Mouse (Mus musculus) lung, embryonic 14.5 days (tissue): ENCODE results near the gene Man2a2. TPM values are rescaled to one million over a fixed set of nuclear protein-coding genes. Genes with fewer than 3 reads are reported as not detected.

Experiments
- ATAC-seq: fragments of 200-750 bp; cut with Nextera tagmentation; 2 replicates; pipeline ENCODE4 v1.8.0; 2017; ENCODE audit warnings: mild to moderate bottlenecking, moderate TSS enrichment, moderate library complexity; ENCODE audit not compliant: insufficient read depth
- DNase-seq: peaks from one replicate; pipeline ENCODE4 v3.0.0-alpha.2; 2015
- H3K27ac ChIP-seq: fragments of 300-500 bp; sonication (generic); 2 replicates; pipeline ENCODE4 v1.5.1; 2014; ENCODE audit warnings: low read depth, mild to moderate bottlenecking, moderate library complexity
- H3K27me3 ChIP-seq: fragments of 300-500 bp; sonication (generic); 2 replicates; pipeline ENCODE4 v1.6.1; 2014; ENCODE audit warnings: low read length, control low read depth; ENCODE audit not compliant: insufficient read depth
- H3K36me3 ChIP-seq: fragments of 300-500 bp; sonication (generic); 2 replicates; pipeline ENCODE4 v1.6.1; 2014; ENCODE audit warnings: control low read depth; ENCODE audit not compliant: insufficient read depth
- H3K4me1 ChIP-seq: fragments of 300-500 bp; sonication (generic); 2 replicates; pipeline ENCODE4 v1.6.1; 2014; ENCODE audit warnings: antibody characterized with exemption, control low read depth; ENCODE audit not compliant: insufficient read depth
- H3K4me2 ChIP-seq: fragments of 300-500 bp; sonication (generic); 2 replicates; pipeline ENCODE4 v1.6.1; 2014; ENCODE audit warnings: mild to moderate bottlenecking
- H3K4me3 ChIP-seq: fragments of 300-500 bp; sonication (generic); 2 replicates; pipeline ENCODE4 v1.5.1; 2014; ENCODE audit warnings: low read depth, low read length
- H3K9ac ChIP-seq: fragments of 300-500 bp; sonication (generic); 2 replicates; pipeline ENCODE4 v1.6.1; 2014
- H3K9me3 ChIP-seq: fragments of 300-500 bp; sonication (generic); 2 replicates; pipeline ENCODE4 v1.6.1; 2016; ENCODE audit warnings: low read depth, low read length, control low read depth
- CTCF ChIP-seq: IDR thresholded peaks from 2 replicates; pipeline ENCODE4 v1.5.1; 2016; ENCODE audit warnings: antibody characterized with exemption, low read depth
- WGBS: fragments of 180-500 bp; shearing (Covaris S2); extraction: QIAGEN DNeasy Blood & Tissue Kit; methylation state at CpG from one replicate; pipeline ENCODE4 v1.1.7; 2014; 5-methylcytosine and 5-hydroxymethylcytosine counted together
- polyA plus RNA-seq: library from polyadenylated mRNA; unstranded; fragments of >200 nt; fragmentation: Nextera tagmentation; extraction: Ambion mirVana; gene quantifications from 2 replicates; pipeline ENCODE4 v1.2.1, GENCODE M21; 2014

Man2a2 gene
- polyA plus RNA-seq: 20.1 and 23.9 TPM in 2 replicates

DNA sequence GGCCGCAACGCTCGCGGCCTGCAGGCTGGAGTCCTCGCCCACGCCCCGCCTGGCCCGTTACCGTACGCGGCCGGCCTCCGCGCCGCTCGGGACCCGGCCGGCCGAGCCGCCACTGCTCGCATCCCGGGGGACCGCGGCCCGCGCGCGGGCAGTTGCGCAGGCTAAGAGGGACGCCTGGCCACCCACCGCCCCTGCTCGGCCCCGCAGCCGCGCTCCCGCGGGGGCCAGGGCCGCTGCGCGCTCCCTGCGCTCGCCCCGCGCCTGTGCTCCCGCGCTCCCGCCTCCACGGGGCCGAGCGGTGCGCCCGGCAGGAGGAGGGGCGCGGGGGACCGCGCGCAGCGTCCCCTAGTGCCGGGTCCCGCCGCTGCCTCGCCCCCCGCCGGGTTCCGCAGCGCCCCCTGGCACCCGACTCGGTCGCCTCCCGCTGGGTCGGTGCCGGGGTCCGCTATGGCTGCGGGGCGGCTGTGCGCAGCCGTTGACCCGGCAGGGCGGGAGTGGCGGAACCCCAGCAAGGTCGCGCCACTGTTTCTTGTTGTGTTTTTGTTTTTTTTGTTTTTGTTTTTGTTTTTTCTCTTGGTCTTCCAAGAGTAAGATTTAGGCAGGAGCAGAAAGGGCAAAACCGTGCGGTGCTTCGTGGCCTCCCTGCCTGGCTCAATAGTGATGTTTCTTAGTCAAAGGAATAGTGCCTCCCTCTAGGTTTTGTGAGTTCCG is at the start of gene Man2a2:
Gene Man2a2, minus strand, starts transcription at position 335 of the 711 bp plus-strand sequence.
- DNase-seq (peak; percentile 88), ATAC-seq (peak; percentile 75)
- H3K36me3 ChIP-seq: peaks cover 24% of the 10 kb centered on the region
- no peaks in the 10 kb centered on the region for H3K27me3 ChIP-seq
- H3K9me3 ChIP-seq: no peaks in the 10 kb centered on the region
- H3K4me1 ChIP-seq: peaks cover 5% of the 10 kb centered on the region; the same call in 1 of the 2 replicates
- peak within 1 kb of the TSS; percentile 78 for H3K9ac ChIP-seq
- peak within 1 kb of the TSS; percentile 78 for H3K27ac ChIP-seq
- under 1% methylated on average over 84 of the region's 86 CpGs for WGBS
- peak within 1 kb of the TSS; percentile 88 for H3K4me3 ChIP-seq
- peak within 1 kb of the TSS; percentile 75 for H3K4me2 ChIP-seq
- TF ChIP-seq CTCF: peak; percentile 26

DNA sequence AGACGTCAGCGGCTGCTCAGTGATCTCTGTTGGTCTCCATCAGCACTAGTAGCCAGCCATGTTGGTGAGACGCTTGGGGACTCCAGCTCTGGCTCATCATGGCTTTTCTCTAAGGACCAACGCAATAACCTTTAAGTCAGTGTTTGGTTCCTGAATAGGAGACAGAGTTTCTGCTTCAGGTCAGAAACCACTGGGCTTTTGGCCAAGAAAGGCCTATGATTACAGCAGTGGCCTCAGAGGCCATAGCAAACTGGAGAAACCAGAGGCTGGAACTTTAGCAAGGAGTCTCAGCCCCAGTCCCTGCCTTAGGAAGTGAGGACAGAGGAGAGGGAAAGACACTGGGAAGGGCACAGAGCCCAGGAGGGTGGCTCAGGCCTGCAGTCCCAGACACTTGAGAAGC is 49.4 kb upstream of the Man2a2 start:
- Histone ChIP-seq H3K4me3 (no peak overlapping the region), H3K4me2 (no peak overlapping the region), H3K9me3 (0 out of 2 replicates have a peak, but pooled peaks cover 4% of the 10 kb centered on the region), H3K9ac (no peak overlapping the region), H3K27me3 (no peaks in the 10 kb centered on the region), H3K27ac (no peak overlapping the region), H3K4me1 (peaks cover 3% of the 10 kb centered on the region; the same call in 1 of the 2 replicates), H3K36me3 (no peaks in the 10 kb centered on the region)
- TF ChIP-seq CTCF: no peak
- ATAC-seq (no peak), DNase-seq (no peak)
- WGBS: 82% methylated on average over 4 of the region's 4 CpGs

DNA sequence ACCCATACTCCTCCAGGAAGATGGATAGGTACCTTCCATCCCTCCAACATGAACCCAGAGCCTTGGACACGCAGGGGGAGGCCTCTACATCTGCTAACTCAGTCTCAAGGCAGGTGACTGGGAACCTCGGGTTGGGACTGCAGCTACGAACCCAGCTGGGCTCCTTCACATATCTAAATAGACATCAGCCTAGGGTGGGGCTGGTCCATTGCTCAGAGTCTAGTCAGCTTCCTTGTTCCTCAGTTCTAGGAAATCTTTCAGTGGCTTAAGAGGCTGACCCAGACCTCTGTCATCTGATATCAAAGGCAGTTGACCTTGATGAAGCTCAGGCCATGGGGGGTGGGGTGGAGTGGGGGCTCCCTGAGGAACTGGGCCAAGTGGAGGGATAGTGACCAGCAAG is 48.1 kb upstream of the Man2a2 start:
- WGBS: 32% methylated on average over 3 of the region's 3 CpGs
- Histone ChIP-seq H3K4me3 (no peak overlapping the region), H3K4me1 (peaks cover 3% of the 10 kb centered on the region; the same call in 1 of the 2 replicates), H3K27ac (no peak overlapping the region), H3K36me3 (no peaks in the 10 kb centered on the region), H3K9me3 (no peaks in the 10 kb centered on the region), H3K27me3 (no peaks in the 10 kb centered on the region), H3K9ac (no peak overlapping the region), H3K4me2 (no peak overlapping the region)
- no peak for TF ChIP-seq CTCF
- no peak for DNase-seq
- no peak for ATAC-seq

DNA sequence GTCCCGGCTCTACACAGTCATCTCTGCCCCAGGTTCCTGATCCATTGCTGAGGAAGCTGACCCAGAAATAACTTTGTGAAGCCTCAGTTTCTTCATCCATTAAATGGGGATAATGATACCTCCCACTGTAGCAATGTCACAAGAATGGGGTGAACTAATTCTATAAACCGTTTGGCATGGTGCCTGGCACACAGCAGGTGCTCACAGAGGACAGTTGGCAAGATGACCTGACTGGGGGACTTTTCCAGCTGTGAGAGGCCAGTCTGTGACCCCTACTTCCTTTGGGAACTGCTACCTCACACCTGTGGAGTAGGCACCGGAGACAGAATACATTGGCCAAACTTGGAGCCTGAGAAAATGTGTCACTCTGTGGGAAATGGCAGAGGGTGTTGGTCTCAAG is 46.9 kb upstream of the Man2a2 start:
- DNase-seq (no peak), ATAC-seq (no peak)
- Histone ChIP-seq H3K4me3 (no peak overlapping the region), H3K36me3 (no peaks in the 10 kb centered on the region), H3K27ac (no peak overlapping the region), H3K27me3 (no peaks in the 10 kb centered on the region), H3K9me3 (no peaks in the 10 kb centered on the region), H3K4me1 (peaks cover 1% of the 10 kb centered on the region; the same call in 1 of the 2 replicates), H3K4me2 (no peak overlapping the region), H3K9ac (no peak overlapping the region)
- 76% methylated on average over 3 of the region's 3 CpGs for WGBS
- no peak for TF ChIP-seq CTCF

DNA sequence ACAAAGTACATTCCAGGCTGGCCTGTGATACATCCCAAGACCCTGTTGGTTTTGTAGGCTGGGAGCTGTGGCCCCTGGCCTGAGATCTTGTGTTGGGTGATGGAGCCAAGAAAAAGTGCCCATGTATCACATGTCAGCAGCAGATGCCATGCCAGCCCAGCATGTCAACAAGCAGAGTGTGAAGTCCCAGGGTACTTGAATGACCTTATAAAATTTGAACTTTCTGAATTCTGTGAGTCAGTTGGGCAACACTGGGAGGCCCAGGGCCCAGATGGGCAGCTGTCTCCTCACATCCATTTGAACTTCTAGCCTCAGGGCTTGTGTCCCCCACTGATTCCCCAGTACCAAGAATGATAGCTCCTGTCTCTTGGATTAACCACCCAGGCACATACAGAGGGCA is 46.4 kb upstream of the Man2a2 start:
- TF ChIP-seq CTCF: no peak
- no peak for ATAC-seq
- no peak overlapping the region for H3K9ac ChIP-seq

DNA sequence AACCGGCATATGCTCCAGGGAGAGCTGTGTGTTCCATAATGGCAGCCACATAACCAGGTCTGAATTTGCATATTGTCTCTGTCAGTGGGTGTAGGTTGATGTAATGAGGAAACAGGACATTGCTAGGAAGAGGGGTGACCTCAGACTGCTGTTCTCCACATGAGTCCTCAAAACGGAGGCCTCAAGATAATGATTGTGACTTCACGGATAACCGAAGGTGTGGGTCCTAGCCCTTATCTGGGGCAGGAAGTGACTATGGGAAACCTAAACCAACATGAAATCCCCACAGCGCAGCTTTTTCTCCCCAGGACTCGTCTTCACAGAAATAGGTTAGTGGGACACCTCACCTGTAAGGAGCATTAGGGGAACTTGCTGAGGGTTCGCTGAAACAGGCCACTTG is 45.8 kb upstream of the Man2a2 start:
- no peaks in the 10 kb centered on the region for H3K27me3 ChIP-seq
- H3K9ac ChIP-seq: no peak overlapping the region
- 60% methylated on average over 7 of the region's 7 CpGs for WGBS
- no peak for ATAC-seq
- H3K4me3 ChIP-seq: no peak overlapping the region
- H3K27ac ChIP-seq: no peak overlapping the region
- H3K4me2 ChIP-seq: no peak overlapping the region
- DNase-seq: no peak
- H3K36me3 ChIP-seq: no peaks in the 10 kb centered on the region
- no peaks in the 10 kb centered on the region for H3K9me3 ChIP-seq
- H3K4me1 ChIP-seq: no peaks in the 10 kb centered on the region
- no peak for TF ChIP-seq CTCF

More for the DNA sequence above, 46.4 kb upstream of the Man2a2 start:
- no peaks in the 10 kb centered on the region for H3K4me1 ChIP-seq
- H3K36me3 ChIP-seq: no peaks in the 10 kb centered on the region
- H3K4me2 ChIP-seq: no peak overlapping the region
- no peak overlapping the region for H3K27ac ChIP-seq
- H3K9me3 ChIP-seq: no peaks in the 10 kb centered on the region
- no peak for DNase-seq
- no peak overlapping the region for H3K4me3 ChIP-seq
- no peaks in the 10 kb centered on the region for H3K27me3 ChIP-seq

DNA sequence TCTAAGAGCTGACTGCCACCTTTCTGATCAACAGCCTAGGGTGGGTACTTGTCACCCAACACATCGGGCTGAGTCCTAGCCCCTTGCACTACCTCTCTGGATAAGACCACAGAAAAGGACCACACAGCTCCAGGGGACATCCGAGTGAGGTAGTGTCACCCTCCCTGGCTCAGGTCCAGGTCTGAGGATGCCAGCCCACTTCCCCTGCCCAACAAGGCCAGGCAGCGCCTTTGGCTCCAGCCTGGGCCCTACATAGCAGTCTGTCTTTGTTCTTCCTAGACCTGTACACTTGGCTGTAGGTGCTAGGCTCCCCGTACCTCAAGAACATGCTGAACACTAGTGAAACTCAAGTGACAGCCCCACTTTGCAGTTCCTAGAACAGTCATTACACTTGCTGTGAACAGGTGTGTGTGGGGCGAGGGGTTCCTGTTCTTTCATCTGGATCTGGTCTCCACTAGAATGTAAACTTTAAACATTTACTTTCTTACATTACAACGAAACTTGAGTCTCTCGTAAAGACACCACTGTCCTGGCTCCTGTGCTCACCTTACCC is 43.2 kb upstream of the Man2a2 start:
- no peak for DNase-seq
- Histone ChIP-seq H3K27ac (no peak overlapping the region), H3K36me3 (no peaks in the 10 kb centered on the region), H3K4me1 (no peaks in the 10 kb centered on the region), H3K4me3 (no peak overlapping the region), H3K9me3 (no peaks in the 10 kb centered on the region), H3K4me2 (no peak overlapping the region), H3K27me3 (no peaks in the 10 kb centered on the region), H3K9ac (no peak overlapping the region)
- 64% methylated on average over 7 of the region's 7 CpGs for WGBS
- no peak for ATAC-seq
- TF ChIP-seq CTCF: no peak
